Mouse (Mus musculus): ENCODE measurements at regions not wholly inside any gene's neighbourhood (a gene's known extent, or its start where the extent isn't known, plus 50 kb on each side); places are given as distances from the start of the nearest gene placed in this dataset.

DNA sequence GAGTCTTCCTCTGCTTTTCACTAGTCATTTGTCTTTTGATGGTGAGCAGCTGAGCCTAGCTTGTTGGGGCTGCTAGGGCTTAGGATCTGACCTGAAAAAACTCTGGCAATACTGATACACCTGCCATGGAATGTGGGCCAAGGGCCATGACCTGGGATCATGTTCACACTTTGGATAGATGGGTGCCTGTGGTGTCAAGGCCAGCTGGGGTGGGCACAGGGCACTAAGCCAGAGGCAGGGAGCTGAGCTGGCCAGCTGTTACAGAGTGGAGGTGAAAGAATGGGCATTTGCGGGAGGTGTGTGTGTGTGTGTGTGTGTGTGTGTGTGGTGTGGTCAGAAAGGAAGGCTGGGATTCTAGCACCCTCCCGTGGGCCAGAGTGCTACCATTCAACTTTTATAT, 105.6 kb upstream of the Auts2 start:
- Histone ChIP-seq H3K4me1 (peaks cover 23% of the 10 kb centered on the region), H3K9me3 (no peaks in the 10 kb centered on the region), H3K27me3 (ENCODE audit: poor library complexity, severe bottlenecking) (peaks cover 15% of the 10 kb centered on the region), H3K4me3 (no peak overlapping the region), H3K27ac (no peak overlapping the region), H3K36me3 (replicated peaks) (no peaks in the 10 kb centered on the region)
- WGBS, result 72% methylated on average over 2 of the region's 2 CpGs
- DNase-seq (ENCODE audit: extremely low spot score, low spot score), result no peak

DNA sequence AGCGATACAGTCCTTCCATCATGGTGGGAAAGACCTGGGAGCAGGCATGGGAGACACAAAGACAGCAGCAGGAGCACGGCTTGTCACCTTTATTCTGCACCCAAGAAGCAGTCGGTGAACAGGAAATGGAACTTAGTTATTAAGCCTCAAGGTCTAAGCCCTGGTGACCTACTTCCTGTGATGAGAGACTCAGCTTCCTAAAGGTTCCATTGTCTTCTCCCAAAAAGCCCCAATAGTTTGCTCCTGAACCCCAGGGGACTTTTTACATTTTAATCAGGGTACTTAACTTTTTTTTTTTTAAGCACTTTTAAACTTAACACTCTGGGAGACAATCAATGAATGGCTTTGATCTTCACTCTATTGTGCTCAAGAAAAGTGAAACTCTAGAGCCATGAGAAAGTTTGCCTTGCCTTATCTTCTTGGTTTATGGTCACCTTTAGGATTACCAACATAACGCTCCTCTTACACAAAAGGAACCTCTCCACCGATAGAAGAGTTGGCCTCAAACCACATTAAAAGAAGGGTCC, 101.6 kb upstream of the Auts2 start:
- no peak for DNase-seq (ENCODE audit: extremely low spot score, low spot score)
- Histone ChIP-seq H3K27me3 (ENCODE audit: poor library complexity, severe bottlenecking) (peaks cover 11% of the 10 kb centered on the region), H3K36me3 (replicated peaks) (no peaks in the 10 kb centered on the region), H3K9me3 (no peaks in the 10 kb centered on the region; the same call in 1 of the 2 replicates), H3K4me3 (no peak overlapping the region), H3K4me1 (peaks cover 18% of the 10 kb centered on the region), H3K27ac (no peak overlapping the region)
- WGBS, result 71% methylated on average over 5 of the region's 5 CpGs

DNA sequence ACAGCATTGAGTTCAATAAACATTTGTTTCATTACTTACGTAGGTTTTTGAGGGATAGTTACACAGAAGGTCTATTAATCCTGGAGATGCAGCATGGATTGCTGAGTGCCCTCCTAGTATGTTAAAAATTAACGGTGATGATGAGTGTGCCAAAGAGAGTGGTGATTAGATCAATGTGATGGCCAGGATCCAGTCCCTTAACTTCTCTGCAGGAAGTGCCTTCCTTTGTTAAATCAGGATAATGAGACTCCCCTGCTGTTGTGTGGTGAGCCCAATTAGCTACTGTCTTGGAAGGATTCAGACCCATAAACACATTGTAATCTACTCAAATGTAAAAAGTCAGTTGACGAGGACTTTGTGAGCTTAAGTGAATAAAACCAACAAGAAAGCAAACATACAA, 100.1 kb upstream of the Auts2 start:
- no peak overlapping the region for H3K27ac ChIP-seq
- no peaks in the 10 kb centered on the region; the same call in 1 of the 2 replicates for H3K9me3 ChIP-seq
- peaks cover 15% of the 10 kb centered on the region for H3K4me1 ChIP-seq
- no peak overlapping the region for H3K4me3 ChIP-seq
- H3K36me3 ChIP-seq (replicated peaks), result no peaks in the 10 kb centered on the region
- DNase-seq (ENCODE audit: extremely low spot score, low spot score), result no peak
- H3K27me3 ChIP-seq (ENCODE audit: poor library complexity, severe bottlenecking), result peaks cover 4% of the 10 kb centered on the region
- 69% methylated on average over 3 of the region's 3 CpGs for WGBS

DNA sequence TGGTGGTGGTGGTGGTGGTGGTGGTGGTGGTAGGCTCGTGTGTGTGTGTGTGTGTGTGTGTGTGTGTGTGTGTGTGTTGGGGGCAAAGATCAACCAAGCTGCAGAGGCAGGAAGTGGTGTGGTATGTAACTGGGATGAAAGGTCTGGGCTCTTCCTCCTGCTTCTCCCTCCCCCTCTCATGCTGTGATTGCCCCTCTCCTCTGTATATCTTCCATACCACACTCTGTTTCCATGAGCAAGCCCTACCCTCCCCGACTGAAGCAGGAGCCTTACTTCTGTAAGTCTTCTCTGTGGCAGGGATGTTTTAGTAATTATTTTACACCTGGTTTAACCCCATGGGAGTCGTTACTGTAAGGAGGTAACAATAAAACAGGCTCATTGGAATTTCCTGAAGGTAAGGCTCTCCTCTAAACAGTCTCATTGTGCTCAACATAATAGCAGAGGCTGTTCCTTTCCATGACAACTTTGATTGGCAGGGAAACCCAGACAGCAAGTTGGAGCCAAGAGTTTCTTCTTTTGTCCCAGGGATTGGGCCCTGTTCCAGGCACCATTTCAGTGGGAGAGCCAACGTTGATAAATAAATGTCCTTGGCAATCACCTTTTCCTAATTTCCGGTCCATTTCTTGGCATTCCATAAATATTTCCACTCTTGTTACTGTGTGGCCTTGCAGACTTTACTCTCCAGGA, 90.2 kb upstream of the Auts2 start:
- no peak for DNase-seq (ENCODE audit: extremely low spot score, low spot score)
- WGBS, result 58% methylated on average over 5 of the region's 5 CpGs
- peaks cover 8% of the 10 kb centered on the region; the same call in 1 of the 2 replicates for H3K9me3 ChIP-seq
- no peak overlapping the region for H3K4me3 ChIP-seq
- H3K4me1 ChIP-seq, result peaks cover 8% of the 10 kb centered on the region
- no peaks in the 10 kb centered on the region for H3K27me3 ChIP-seq (ENCODE audit: poor library complexity, severe bottlenecking)
- H3K36me3 ChIP-seq (replicated peaks), result no peaks in the 10 kb centered on the region
- no peak overlapping the region for H3K27ac ChIP-seq

DNA sequence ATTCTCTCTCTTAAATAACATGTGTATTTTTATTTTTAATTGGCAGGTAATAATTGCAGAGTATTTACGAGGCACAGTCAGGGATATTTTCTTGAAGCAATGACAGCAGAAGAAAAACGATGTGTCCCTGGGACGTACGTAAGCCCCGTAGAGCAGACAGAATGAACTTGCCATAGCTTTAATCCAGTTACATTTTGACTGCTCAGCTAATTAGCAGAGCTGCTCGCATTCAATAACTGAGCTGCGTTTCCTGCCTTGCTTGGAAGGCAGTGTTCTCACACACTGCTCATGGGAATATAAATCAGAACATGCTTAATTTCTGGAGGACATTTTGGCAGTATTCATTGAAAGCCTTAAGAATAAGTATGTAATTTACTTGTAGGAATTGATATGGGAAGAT, 78.6 kb upstream of the Auts2 start:
- WGBS, result 80% methylated on average over 7 of the region's 7 CpGs
- DNase-seq (ENCODE audit: extremely low spot score, low spot score), result no peak
- Histone ChIP-seq H3K36me3 (replicated peaks) (no peaks in the 10 kb centered on the region), H3K4me3 (no peak overlapping the region), H3K4me1 (peaks cover 4% of the 10 kb centered on the region; the same call in 1 of the 2 replicates), H3K27me3 (ENCODE audit: poor library complexity, severe bottlenecking) (no peaks in the 10 kb centered on the region), H3K27ac (no peak overlapping the region), H3K9me3 (peaks cover 1% of the 10 kb centered on the region; the same call in 1 of the 2 replicates)

DNA sequence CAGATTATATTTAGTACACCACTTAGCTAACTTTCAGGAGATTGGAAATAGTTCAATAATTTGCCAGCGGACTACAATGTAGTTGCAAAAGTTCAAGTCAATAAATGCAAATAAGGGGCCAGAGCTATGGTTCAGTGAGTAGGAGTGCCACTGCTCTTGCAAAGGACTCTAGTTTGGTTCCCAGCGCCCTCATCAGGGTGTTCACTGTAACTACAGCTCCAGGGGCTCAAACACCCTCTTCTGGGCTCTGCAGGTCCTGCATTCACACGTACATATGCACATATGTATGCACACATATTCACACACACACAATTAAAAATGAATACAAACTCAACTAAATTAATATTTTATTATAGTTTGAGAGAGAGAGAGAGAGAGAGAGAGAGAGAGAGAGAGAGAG, 74.1 kb upstream of the Auts2 start:
- no peak overlapping the region for H3K27ac ChIP-seq

DNA sequence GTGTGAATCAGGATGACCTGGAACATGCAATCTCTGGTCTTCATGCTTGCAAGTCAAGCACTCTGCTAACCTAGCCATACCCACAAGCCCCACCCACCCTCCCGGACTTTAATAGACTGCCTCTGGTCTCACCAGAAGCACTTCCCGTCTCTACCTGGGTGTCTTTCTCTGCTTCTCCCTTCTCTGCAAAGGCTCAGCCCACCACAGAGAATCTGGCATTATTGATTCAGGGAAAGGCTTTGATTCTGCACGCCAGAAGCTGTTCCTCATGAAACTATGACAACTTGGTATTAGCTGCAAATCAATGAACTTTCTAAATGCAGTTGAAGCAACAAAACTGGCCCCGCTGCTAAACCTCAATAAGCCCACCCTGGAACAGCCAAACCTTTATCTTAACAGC, 66.1 kb upstream of the Auts2 start:
- no peak for DNase-seq (ENCODE audit: extremely low spot score, low spot score)
- WGBS, result 58% methylated on average over 4 of the region's 4 CpGs
- no peak overlapping the region for H3K27ac ChIP-seq
- no peak overlapping the region for H3K4me3 ChIP-seq
- H3K27me3 ChIP-seq (ENCODE audit: poor library complexity, severe bottlenecking), result peaks cover 23% of the 10 kb centered on the region
- H3K36me3 ChIP-seq (replicated peaks), result no peaks in the 10 kb centered on the region
- peaks cover 35% of the 10 kb centered on the region for H3K4me1 ChIP-seq
- no peaks in the 10 kb centered on the region for H3K9me3 ChIP-seq

More for the DNA sequence above, 74.1 kb upstream of the Auts2 start:
- Histone ChIP-seq H3K4me1 (peaks cover 16% of the 10 kb centered on the region), H3K4me3 (no peak overlapping the region), H3K36me3 (replicated peaks) (no peaks in the 10 kb centered on the region), H3K9me3 (peaks cover 4% of the 10 kb centered on the region; the same call in 1 of the 2 replicates), H3K27me3 (ENCODE audit: poor library complexity, severe bottlenecking) (no peaks in the 10 kb centered on the region)
- no peak for DNase-seq (ENCODE audit: extremely low spot score, low spot score)
- WGBS, result 67% methylated on average over 3 of the region's 3 CpGs

DNA sequence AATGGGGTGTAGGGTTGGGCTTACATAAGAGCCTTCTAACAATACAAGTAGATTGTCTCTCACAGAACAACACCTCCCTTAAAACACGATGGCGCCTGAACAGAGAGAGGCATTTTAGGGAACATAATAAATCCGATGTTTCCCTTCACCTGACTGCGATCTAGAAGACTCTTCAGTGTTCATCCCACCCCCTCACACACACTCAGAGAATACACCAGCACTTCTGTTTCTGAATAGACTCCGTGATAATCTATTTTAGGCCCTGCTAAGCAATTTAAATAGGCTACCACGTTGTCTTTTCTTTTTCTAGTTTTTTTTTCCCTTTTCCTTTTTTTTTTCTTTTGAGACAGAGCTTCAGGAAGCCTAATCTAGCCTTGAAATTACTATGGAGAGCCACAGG, 63.1 kb upstream of the Auts2 start:
- Histone ChIP-seq H3K9me3 (no peaks in the 10 kb centered on the region), H3K4me1 (peaks cover 15% of the 10 kb centered on the region), H3K27ac (no peak overlapping the region), H3K4me3 (no peak overlapping the region), H3K27me3 (ENCODE audit: poor library complexity, severe bottlenecking) (peaks cover 15% of the 10 kb centered on the region), H3K36me3 (replicated peaks) (no peaks in the 10 kb centered on the region)
- DNase-seq (ENCODE audit: extremely low spot score, low spot score), result no peak
- 49% methylated on average over 6 of the region's 6 CpGs for WGBS

DNA sequence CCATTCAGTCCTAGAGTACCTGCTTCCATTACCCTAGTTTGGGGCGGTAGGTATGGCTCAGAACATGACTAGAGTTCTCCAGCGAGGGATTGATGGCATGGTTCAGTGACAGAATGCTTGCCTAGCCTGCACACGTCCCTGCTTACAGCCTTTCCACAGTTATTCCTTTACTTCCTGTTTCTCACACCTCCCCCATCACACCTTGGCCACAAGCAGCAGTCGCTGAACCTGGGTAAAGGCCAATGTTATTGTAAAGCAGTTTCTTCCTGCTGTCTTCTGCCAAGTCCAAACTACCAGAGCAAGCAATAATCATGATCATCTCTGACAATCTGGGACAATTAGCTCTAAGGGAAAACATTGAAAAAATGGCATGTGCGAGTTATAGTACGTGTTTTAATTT, 51.7 kb upstream of the Auts2 start:
- Histone ChIP-seq H3K4me3 (no peak overlapping the region), H3K4me1 (peaks cover 4% of the 10 kb centered on the region; the same call in 1 of the 2 replicates), H3K36me3 (replicated peaks) (no peaks in the 10 kb centered on the region), H3K27me3 (ENCODE audit: poor library complexity, severe bottlenecking) (no peaks in the 10 kb centered on the region), H3K27ac (no peak overlapping the region), H3K9me3 (no peaks in the 10 kb centered on the region)
- no peak for DNase-seq (ENCODE audit: extremely low spot score, low spot score)
- 85% methylated on average over 6 of the region's 6 CpGs for WGBS

Measured in forebrain, embryonic 10.5 days (tissue).